Comparison of ENCODE assay signal across 8 mouse cellular contexts in genomic region chr4:47351386-47352049, GRCm38 (mm10). TPM values are rescaled to one million over a fixed set of nuclear protein-coding genes. Genes with fewer than 3 reads are reported as not detected.
DNase-seq lines count a peak whose midpoint lies in the region; ATAC-seq lines count a peak whose summit lies in the region.

No protein-coding gene starts in this region.

- no peaks in the 10 kb centered on the region for H3K36me3 ChIP-seq in embryonic facial prominence, embryonic 10.5 days (replicated peaks)
- H3K36me3 ChIP-seq in hindbrain, embryonic 11.5 days (ENCODE audit: control insufficient read depth, insufficient read depth, low read length), result no peaks in the 10 kb centered on the region
- no peaks in the 10 kb centered on the region for H3K36me3 ChIP-seq in splenic B cell, adult 2 months (ENCODE audit: control insufficient read depth, insufficient read depth, low read length, poor library complexity, severe bottlenecking)

- H3K4me1 ChIP-seq in embryonic facial prominence, embryonic 10.5 days, result peaks cover 46% of the 10 kb centered on the region
- no peaks in the 10 kb centered on the region; the same call in 1 of the 2 replicates for H3K4me1 ChIP-seq in hindbrain, embryonic 11.5 days (replicated peaks; ENCODE audit: control insufficient read depth, insufficient read depth, low read length)

- ATAC-seq in cerebellum, adult (ENCODE audit: insufficient number of reproducible peaks, low FRiP score, low TSS enrichment), result no peak; the same call in 1 of the 2 replicates
- ATAC-seq in hindbrain, embryonic 11.5 days (ENCODE audit: low FRiP score), result no peak
- ATAC-seq in megakaryocyte-erythroid progenitor cell, adult 5-6 weeks (replicated peaks; ENCODE audit: low FRiP score, low TSS enrichment, poor library complexity, severe bottlenecking), result peak; percentile 65

- H3K27me3 ChIP-seq in embryonic facial prominence, embryonic 10.5 days (replicated peaks; ENCODE audit: low read depth, poor library complexity, severe bottlenecking), result no peaks in the 10 kb centered on the region
- H3K27me3 ChIP-seq in hindbrain, embryonic 11.5 days (ENCODE audit: control insufficient read depth, insufficient read depth, low read length), result no peaks in the 10 kb centered on the region
- no peaks in the 10 kb centered on the region for H3K27me3 ChIP-seq in splenic B cell, adult 2 months (ENCODE audit: control insufficient read depth, insufficient read depth, low read length, poor library complexity, severe bottlenecking)

- peak overlapping the region; percentile 99 for H3K27ac ChIP-seq in embryonic facial prominence, embryonic 10.5 days (replicated peaks)
- no peak overlapping the region for H3K27ac ChIP-seq in hindbrain, embryonic 11.5 days (ENCODE audit: low read depth, low read length)

- no peaks in the 10 kb centered on the region for H3K9me3 ChIP-seq in embryonic facial prominence, embryonic 10.5 days
- H3K9me3 ChIP-seq in hindbrain, embryonic 11.5 days (ENCODE audit: control insufficient read depth, low read length), result no peaks in the 10 kb centered on the region

- intact Hi-C loops in left cerebral cortex, postnatal 4 days (cut with DNase I), result loop anchor here (5.0 kb wide), 1 partner anchor 104 kb away; no protein-coding TSS in a partner anchor

- peak overlapping the region; percentile 96 for H3K4me3 ChIP-seq in embryonic facial prominence, embryonic 10.5 days
- H3K4me3 ChIP-seq in hindbrain, embryonic 11.5 days (ENCODE audit: low read depth, low read length), result no peak overlapping the region

- DNase-seq in cerebellum, adult 18-20 months, result peak; percentile 16 to 19
- DNase-seq in T-cell, adult 2 months (ENCODE audit: low spot score), result peak; percentile 76
- peak; percentile 75 for DNase-seq in embryonic facial prominence, embryonic 10.5 days (ENCODE audit: low spot score)
- peak; percentile 66 for DNase-seq in hindbrain, embryonic 11.5 days (ENCODE audit: low spot score)
- peak; percentile 41 for DNase-seq in left cerebral cortex, postnatal 4 days
- peak; percentile 85 for DNase-seq in splenic B cell, adult 2 months (ENCODE audit: low read depth, low spot score)

- H3K4me2 ChIP-seq in hindbrain, embryonic 11.5 days (replicated peaks; ENCODE audit: low read depth, low read length), result peak overlapping the region; percentile 92

- WGBS in embryonic facial prominence, embryonic 10.5 days, result 15% methylated on average over 9 of the region's 9 CpGs
- 21% methylated on average over 9 of the region's 9 CpGs for WGBS in hindbrain, embryonic 11.5 days

- H3K9ac ChIP-seq in hindbrain, embryonic 11.5 days (ENCODE audit: low read depth, low read length), result no peak overlapping the region

RNA-seq across cellular contexts. Expression of gene Tgfbr1, which starts 1.5 kb away (rescaled TPM):
- 95.0 and 101 TPM in 2 replicates for polyA plus RNA-seq in embryonic facial prominence, embryonic 10.5 days (2016; fragmentation: Nextera tagmentation; extraction: Ambion mirVana)
- 90.1 and 112 TPM in 2 replicates for polyA plus RNA-seq in hindbrain, embryonic 11.5 days (2014; fragmentation: Nextera tagmentation; extraction: Ambion mirVana)
- 10 to 100 TPM; 51.4 to 60.1 TPM for total RNA-seq in left cerebral cortex, postnatal 4 days (2021)
- total RNA-seq in megakaryocyte-erythroid progenitor cell, adult 5-6 weeks (2014; fragmentation: Nextera tagmentation), result 11.1 and 11.6 TPM in 2 replicates
- 8.5 and 17.7 TPM in 2 replicates for total RNA-seq in megakaryocyte-erythroid progenitor cell, adult 5-6 weeks (2017)

Comparison
In these comparisons a context has a peak if more than half of its experiments do, and no peak if none do; other contexts are left out.
1. DNase-seq: peak in every context shown above with its lines; median percentile 85 in splenic B cell, adult 2 months; 76 in T-cell, adult 2 months; 75 in embryonic facial prominence, embryonic 10.5 days; 66 in hindbrain, embryonic 11.5 days; 41 in left cerebral cortex, postnatal 4 days; 18 in cerebellum, adult 18-20 months.